Mouse (Mus musculus) E14TG2a.4 (cell line): ENCODE measurements at regions not wholly inside any gene's neighbourhood (a gene's known extent, or its start where the extent isn't known, plus 50 kb on each side); places are given as distances from the start of the nearest gene placed in this dataset.

Experiments
- H3K27me3 ChIP-seq: 2 replicates; pipeline ENCODE4 v1.6.1; 2014; ENCODE audit warnings: low read length, control low read depth; ENCODE audit not compliant: insufficient read depth
- H3K36me3 ChIP-seq: 2 replicates; pipeline ENCODE4 v1.6.1; 2014; ENCODE audit warnings: low read length, control low read depth; ENCODE audit not compliant: insufficient read depth
- H3K4me1 ChIP-seq: replicated peaks from 2 replicates; pipeline ENCODE4 v1.6.1; 2014; ENCODE audit warnings: low read depth, low read length, control low read depth
- H3K4me3 ChIP-seq: replicated peaks from 2 replicates; pipeline ENCODE4 v1.5.1; 2014; ENCODE audit warnings: mild to moderate bottlenecking, low read length
- H3K9me3 ChIP-seq: 2 replicates; pipeline ENCODE4 v1.6.1; 2014; ENCODE audit warnings: low read length, control low read depth
- CTCF ChIP-seq: conservative IDR thresholded peaks from 2 replicates; pipeline ENCODE4 v1.5.1; 2014; ENCODE audit warnings: low read length
- NANOG ChIP-seq: IDR thresholded peaks from 2 replicates; pipeline ENCODE4 v1.6.1; 2014; ENCODE audit warnings: borderline replicate concordance, low read length, mixed read lengths
- POU5F1 ChIP-seq: IDR thresholded peaks from 2 replicates; pipeline ENCODE4 v1.6.1; 2014; ENCODE audit warnings: low read length, borderline replicate concordance

DNA sequence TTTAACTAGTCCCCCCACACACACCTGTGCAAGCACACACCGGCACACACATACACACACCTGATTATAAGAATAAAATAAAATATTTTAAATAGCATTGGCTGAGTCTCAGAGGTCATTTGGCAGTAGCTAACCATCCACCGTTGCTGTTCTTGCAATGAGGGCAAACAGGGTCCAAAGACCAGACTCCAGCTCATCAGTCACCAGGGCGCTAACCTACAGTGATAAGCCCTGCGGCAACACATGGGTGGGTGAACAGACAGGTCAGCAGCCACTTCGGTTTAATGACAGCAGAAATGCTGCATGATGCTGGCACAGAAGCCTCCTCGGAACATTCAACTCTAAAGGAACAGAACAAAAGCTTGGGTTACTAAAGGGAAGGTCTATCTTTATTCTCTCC, 54.9 kb downstream of the Tas2r134 start:
- H3K4me1 ChIP-seq: no peaks in the 10 kb centered on the region
- no peak overlapping the region for H3K4me3 ChIP-seq
- TF ChIP-seq POU5F1 (no peak), NANOG (no peak), CTCF (no peak)
- H3K36me3 ChIP-seq: no peaks in the 10 kb centered on the region
- no peaks in the 10 kb centered on the region for H3K27me3 ChIP-seq
- no peaks in the 10 kb centered on the region for H3K9me3 ChIP-seq

DNA sequence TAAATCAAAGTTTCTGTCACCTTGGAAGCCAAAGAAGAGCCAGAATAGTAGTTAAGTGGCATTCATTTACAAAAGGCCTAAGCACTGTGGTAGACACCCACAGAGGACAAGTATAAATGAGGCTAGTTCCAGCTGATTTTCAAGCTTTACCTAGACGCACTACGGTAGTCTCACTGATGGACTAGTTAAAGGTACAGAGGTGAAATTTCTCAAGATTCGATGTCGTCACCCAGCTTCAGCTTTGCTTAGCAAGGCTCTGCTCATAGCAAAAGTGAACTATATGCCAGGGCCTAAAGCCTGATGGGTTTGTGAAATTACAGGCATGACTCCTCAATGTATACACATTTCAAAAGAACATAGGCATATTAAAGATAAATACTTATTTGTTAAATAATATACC, 55.4 kb downstream of the Tas2r134 start:
- TF ChIP-seq NANOG: no peak
- no peak for TF ChIP-seq CTCF
- TF ChIP-seq POU5F1: no peak
- no peak overlapping the region for H3K4me3 ChIP-seq
- H3K27me3 ChIP-seq: no peaks in the 10 kb centered on the region
- no peaks in the 10 kb centered on the region for H3K36me3 ChIP-seq
- no peaks in the 10 kb centered on the region for H3K4me1 ChIP-seq
- no peaks in the 10 kb centered on the region for H3K9me3 ChIP-seq

DNA sequence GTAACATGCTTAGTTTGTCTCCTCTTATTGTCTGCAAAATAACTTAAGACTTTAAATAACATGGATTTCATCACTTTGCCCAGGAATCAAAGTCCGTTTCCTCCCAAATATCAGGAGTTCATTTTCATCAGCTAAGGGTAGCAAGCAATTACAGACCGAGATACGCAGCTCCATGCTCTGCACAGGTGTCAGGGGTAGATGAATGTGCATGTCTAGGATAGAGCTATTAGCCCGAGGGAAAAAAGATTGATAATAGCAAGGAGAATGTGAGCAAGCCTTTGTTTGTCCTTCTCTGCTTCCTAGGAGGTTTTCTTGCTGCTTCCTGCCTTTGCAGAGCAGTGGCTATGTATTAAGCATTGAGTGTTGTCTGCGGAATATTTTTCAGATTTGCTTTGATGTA, 77.8 kb downstream of the Tas2r134 start:
- Histone ChIP-seq H3K9me3 (no peaks in the 10 kb centered on the region), H3K27me3 (no peaks in the 10 kb centered on the region), H3K4me3 (no peak overlapping the region), H3K4me1 (no peaks in the 10 kb centered on the region), H3K36me3 (no peaks in the 10 kb centered on the region)
- no peak for TF ChIP-seq POU5F1
- no peak for TF ChIP-seq NANOG
- no peak for TF ChIP-seq CTCF

DNA sequence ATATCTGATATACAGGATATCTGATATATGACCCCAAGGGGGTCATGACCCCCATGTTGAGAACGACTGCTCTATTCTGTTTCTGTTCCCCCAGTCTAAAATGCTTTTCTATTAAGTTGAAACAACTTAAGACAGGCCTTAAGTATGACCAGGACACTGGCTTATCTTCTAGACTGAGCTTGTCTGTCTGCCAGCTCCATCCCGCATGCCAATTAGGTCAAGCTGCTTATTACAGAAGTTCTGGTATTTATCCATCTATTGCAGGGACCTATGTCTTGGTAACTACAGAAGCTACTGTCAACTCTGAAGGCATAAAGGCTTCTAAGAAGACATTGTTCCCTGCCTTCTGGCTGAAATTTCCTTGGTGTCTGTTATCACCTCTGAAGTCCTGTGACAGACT, 81.4 kb downstream of the Tas2r134 start:
- Histone ChIP-seq H3K36me3 (no peaks in the 10 kb centered on the region), H3K4me3 (no peak overlapping the region), H3K27me3 (no peaks in the 10 kb centered on the region), H3K9me3 (no peaks in the 10 kb centered on the region), H3K4me1 (no peaks in the 10 kb centered on the region)
- TF ChIP-seq CTCF (no peak), POU5F1 (no peak), NANOG (no peak)

DNA sequence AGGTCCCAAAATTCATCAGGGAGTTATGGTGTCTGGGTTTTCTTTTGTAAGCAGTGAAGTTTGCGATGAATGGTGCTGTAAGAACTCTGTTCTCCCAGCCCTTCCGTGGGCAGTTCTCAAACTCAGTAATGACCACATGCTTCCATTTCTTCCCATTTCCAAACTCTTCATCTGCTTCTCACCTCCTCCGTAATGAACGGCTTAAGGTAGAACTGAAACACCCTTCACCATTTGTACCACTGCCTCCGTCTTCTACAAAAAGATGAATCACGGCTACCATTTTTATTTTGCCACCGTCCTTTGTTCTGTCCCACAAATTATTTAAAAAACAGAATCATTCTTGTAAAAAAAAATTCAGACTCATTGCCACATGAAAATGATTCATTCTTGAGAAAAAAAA, 85.3 kb downstream of the Tas2r134 start:
- Histone ChIP-seq H3K4me3 (no peak overlapping the region), H3K27me3 (no peaks in the 10 kb centered on the region), H3K4me1 (no peaks in the 10 kb centered on the region), H3K9me3 (no peaks in the 10 kb centered on the region), H3K36me3 (no peaks in the 10 kb centered on the region)
- no peak for TF ChIP-seq POU5F1
- no peak for TF ChIP-seq CTCF
- TF ChIP-seq NANOG: no peak

DNA sequence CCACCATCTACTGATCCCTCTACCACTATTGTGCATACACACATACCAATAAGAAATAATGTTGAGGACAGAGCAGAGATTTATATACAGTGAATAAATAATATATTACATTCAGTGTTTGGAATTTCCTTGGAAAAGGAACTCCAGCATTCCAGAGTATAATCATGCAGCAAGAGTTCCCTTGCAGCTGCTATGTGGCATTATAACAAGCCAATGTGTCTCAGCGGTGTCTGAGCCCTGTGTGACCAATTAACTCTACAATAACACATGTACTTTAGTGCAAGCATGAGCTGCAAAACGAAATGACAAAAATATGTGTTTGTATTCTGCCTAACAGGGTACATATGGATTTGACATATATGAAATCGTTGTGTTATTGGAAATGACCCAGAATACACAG, 103.5 kb downstream of the Tas2r134 start:
- no peaks in the 10 kb centered on the region for H3K36me3 ChIP-seq
- H3K9me3 ChIP-seq: peaks cover 44% of the 10 kb centered on the region
- H3K27me3 ChIP-seq: no peaks in the 10 kb centered on the region
- TF ChIP-seq CTCF (no peak), POU5F1 (no peak), NANOG (no peak)
- no peak overlapping the region for H3K4me3 ChIP-seq
- peaks cover 13% of the 10 kb centered on the region for H3K4me1 ChIP-seq

DNA sequence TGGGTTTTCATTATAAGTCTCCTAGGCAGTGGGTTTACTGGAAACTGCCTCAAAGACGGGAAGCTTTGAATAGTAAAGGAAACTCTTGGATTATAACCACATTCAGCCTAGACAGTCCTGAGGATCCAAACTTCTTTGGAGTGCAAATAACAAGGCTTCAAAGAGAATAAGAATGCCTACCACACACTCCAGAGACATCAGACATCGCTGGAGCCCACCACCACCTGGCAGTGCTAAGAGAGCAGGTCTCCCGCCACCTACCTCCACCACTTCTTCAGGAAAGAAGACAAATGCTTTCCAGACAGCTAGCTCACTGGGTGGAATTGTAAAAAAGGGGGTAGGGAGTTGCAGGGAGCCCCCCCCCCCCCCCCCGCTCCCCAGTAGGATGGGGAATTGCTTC, 104.4 kb downstream of the Tas2r134 start:
- no peaks in the 10 kb centered on the region for H3K27me3 ChIP-seq
- no peaks in the 10 kb centered on the region for H3K36me3 ChIP-seq
- no peak overlapping the region for H3K4me3 ChIP-seq
- peaks cover 19% of the 10 kb centered on the region for H3K4me1 ChIP-seq
- no peak for TF ChIP-seq CTCF
- no peak for TF ChIP-seq NANOG
- no peak for TF ChIP-seq POU5F1
- H3K9me3 ChIP-seq: peaks cover 37% of the 10 kb centered on the region

DNA sequence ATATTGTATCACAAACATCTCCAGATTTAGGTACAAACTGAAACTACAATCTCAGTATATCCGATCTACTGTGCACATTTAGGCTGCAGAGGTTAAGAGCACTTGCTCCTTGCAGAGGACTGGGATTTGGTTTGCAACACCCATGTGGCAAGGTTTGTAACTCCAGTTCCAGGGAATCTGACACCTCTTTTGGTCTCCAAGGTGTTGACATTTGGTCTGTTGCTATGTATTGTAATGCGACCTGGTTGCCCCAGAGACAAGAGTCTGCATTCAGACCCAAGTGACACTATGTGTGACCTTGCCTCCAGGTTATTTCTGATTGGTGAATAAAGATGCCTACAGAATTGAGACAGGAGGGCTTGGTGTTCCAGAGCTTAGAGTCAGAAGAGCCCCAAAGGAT, 105.0 kb downstream of the Tas2r134 start:
- Histone ChIP-seq H3K9me3 (peaks cover 34% of the 10 kb centered on the region), H3K4me3 (no peak overlapping the region), H3K27me3 (no peaks in the 10 kb centered on the region), H3K4me1 (peaks cover 22% of the 10 kb centered on the region), H3K36me3 (no peaks in the 10 kb centered on the region)
- TF ChIP-seq POU5F1 (no peak), NANOG (no peak), CTCF (no peak)

DNA sequence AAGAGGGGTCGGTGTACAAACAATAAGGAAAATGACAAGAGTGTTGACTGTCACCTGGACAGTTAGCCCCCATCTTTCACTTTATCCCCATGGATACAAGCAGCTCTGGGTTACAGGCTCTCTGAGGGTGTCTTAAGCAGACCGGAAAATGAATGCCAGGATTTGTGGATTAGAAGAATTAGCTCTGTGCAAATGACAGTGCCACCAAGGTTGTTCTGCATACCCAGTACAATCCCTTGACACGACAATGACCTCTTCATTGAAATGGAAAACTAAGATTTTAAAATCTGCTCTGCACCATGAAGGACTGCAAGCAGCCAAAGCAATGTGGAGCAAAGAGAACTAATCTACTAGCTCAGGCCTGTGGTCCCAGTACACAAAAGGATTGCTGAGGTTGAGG, 105.9 kb downstream of the Tas2r134 start:
- no peaks in the 10 kb centered on the region for H3K27me3 ChIP-seq

More for the DNA sequence above, 105.9 kb downstream of the Tas2r134 start:
- Histone ChIP-seq H3K9me3 (peaks cover 26% of the 10 kb centered on the region), H3K36me3 (no peaks in the 10 kb centered on the region), H3K4me1 (peaks cover 22% of the 10 kb centered on the region), H3K4me3 (no peak overlapping the region)
- TF ChIP-seq NANOG (no peak), CTCF (no peak), POU5F1 (no peak)
